Mouse (Mus musculus) embryo, embryonic 9.5 days (tissue): ENCODE results near the gene Ptchd4.

ENCODE experiments used
- DNase-seq: peaks from one replicate; pipeline ENCODE4 v3.0.0-alpha.2; 2017; ENCODE audit errors: extremely low spot score

Gene Ptchd4

GRCm38 (mm10) chr17:42315669-42316611, at the start of gene Ptchd4:
Gene Ptchd4 (plus strand): TSS chr17:42315947.
- peak; percentile 61 for DNase-seq

- no peak for DNase-seq
These were observed 38.9 kb upstream of the Ptchd4 start for GRCm38 (mm10) chr17:42276861-42277260.

GRCm38 (mm10) chr17:42284391-42284790, 31.4 kb upstream of the Ptchd4 start:
- DNase-seq = no peak

- no peak for DNase-seq
These were observed 29.5 kb upstream of the Ptchd4 start for GRCm38 (mm10) chr17:42286255-42286654.

GRCm38 (mm10) chr17:42290341-42290740, 25.4 kb upstream of the Ptchd4 start:
- DNase-seq = no peak

- DNase-seq = no peak
These were observed 24.0 kb upstream of the Ptchd4 start for GRCm38 (mm10) chr17:42291793-42292192.

- no peak for DNase-seq
These were observed 17.8 kb upstream of the Ptchd4 start for GRCm38 (mm10) chr17:42297986-42298385.

- no peak for DNase-seq
These were observed 16.1 kb upstream of the Ptchd4 start for GRCm38 (mm10) chr17:42299681-42300080.

- DNase-seq = no peak
These were observed 12.6 kb upstream of the Ptchd4 start for GRCm38 (mm10) chr17:42303062-42303577.

GRCm38 (mm10) chr17:42304262-42304661, 11.5 kb upstream of the Ptchd4 start:
- no peak for DNase-seq

GRCm38 (mm10) chr17:42307001-42307400, 8.7 kb upstream of the Ptchd4 start:
- no peak for DNase-seq

- no peak for DNase-seq
These were observed 5.6 kb upstream of the Ptchd4 start for GRCm38 (mm10) chr17:42310136-42310535.

- DNase-seq = peak; percentile 35
These were observed 850 bp downstream of the Ptchd4 start for GRCm38 (mm10) chr17:42316612-42316982.

GRCm38 (mm10) chr17:42335787-42336186, 20.0 kb downstream of the Ptchd4 start:
- no peak for DNase-seq

- DNase-seq = no peak
These were observed 20.8 kb downstream of the Ptchd4 start for GRCm38 (mm10) chr17:42336571-42336970.

GRCm38 (mm10) chr17:42346027-42346426, 30.3 kb downstream of the Ptchd4 start:
- no peak for DNase-seq

GRCm38 (mm10) chr17:42358481-42358880, 42.7 kb downstream of the Ptchd4 start:
- no peak for DNase-seq

GRCm38 (mm10) chr17:42363085-42363710, 47.5 kb downstream of the Ptchd4 start:
- no peak for DNase-seq

- DNase-seq = no peak
These were observed 49.0 kb downstream of the Ptchd4 start for GRCm38 (mm10) chr17:42364716-42365115.

GRCm38 (mm10) chr17:42374881-42375280, 59.1 kb downstream of the Ptchd4 start:
- no peak for DNase-seq

GRCm38 (mm10) chr17:42393086-42393485, 77.3 kb downstream of the Ptchd4 start:
- no peak for DNase-seq

- DNase-seq = no peak
These were observed 79.6 kb downstream of the Ptchd4 start for GRCm38 (mm10) chr17:42395299-42395698.

- DNase-seq = no peak
These were observed 102.7 kb downstream of the Ptchd4 start for GRCm38 (mm10) chr17:42418449-42418848.
